Mouse (Mus musculus): ENCODE measurements at regions not wholly inside any gene's neighbourhood (a gene's known extent, or its start where the extent isn't known, plus 50 kb on each side); places are given as distances from the start of the nearest gene placed in this dataset.
A peak's percentile ranks its signal among the peaks of the same experiment; 100 is the strongest.
"Not testable (repeated sequence)": the region's sequence is repeated elsewhere in the genome, so short reads cannot be mapped to it uniquely, and the experiment has no call there.

DNA sequence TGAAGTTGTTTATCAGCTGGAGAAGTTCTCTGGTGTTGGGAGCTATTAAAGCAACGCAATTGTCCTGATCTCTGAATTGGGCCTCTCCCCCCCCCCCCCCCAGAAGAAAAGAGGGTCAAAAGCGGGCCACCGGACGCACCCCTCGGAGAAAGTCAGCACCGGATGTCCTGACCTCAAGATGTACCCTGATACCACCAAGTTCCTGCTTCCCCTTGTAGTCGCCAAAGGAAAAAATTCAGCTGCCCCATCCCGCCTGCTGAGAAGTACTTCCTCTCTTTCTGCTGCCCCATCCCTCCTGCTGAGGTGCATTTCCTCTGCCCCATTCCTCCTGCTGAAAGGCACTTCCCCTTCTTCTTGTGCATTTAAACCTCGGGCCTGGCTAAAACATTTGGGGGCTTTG, 1191.1 kb upstream of the 1700008P02Rik start:
- not testable (repeated sequence) for DNase-seq (ENCODE audit: inconsistent age in 2 of 2, low spot score in 1 of 2)

DNA sequence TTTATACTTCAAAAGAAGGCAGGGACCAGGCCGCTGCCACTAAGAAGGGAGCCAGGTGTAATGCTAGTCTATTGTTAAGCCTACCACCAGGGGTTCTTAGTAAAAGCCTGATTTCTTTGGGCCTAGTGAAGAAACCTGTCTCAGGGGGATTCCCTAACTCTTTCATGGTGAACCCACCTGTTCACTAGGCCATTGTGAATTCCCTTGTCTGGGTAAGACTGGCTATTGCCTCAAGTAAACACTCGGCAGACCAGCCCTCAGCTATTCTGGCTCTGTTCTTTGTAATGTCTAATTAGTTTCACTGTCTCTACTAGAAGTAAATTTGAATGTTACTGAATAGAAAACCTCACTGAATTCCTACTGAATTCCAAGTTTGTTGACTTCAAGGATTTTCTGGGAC, 1184.9 kb upstream of the 1700008P02Rik start:
- DNase-seq (ENCODE audit: inconsistent age in 2 of 2, low spot score in 1 of 2) = not testable (repeated sequence)

DNA sequence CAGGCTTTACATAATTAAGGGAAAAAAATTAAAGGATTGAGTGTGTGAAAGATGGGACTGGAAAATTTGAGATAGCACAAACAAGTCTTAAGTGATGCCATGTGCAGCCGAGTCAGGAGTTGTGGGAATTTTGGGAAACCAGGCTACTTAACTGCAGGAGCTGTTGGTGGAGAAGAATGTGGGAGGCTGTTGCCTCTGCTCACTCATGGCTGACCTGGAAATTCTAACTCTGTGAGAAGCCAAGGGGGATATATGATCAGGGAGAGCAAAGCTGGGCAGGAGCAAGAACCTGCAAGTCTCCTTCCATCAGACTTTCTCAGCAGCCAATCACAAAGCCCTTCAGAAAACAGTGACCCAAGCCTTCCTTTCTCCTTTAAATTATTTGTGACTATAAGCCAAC, 1184.0 kb upstream of the 1700008P02Rik start:
- DNase-seq (ENCODE audit: inconsistent age in 2 of 2, low spot score in 1 of 2) = no peak

DNA sequence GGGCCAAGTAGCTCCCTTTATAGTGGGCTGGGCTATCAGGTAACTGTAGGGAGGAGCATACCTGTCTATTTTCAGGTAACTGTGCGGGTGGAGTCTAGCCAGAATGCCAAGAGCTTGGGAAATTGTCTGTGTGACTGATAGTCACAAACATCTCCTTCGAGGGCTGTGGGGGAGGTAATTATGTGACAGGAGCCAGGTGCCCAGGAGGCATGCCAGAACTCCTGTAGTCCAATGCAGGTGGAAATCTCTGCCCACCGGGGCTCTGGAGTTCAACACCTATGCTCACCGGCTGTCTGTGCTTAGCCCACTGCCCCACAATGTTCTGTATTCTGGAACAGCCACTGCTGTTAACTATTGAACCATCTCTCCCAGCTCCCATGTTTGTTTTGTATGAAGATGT, 1179.2 kb upstream of the 1700008P02Rik start:
- no peak for DNase-seq (ENCODE audit: inconsistent age in 2 of 2, low spot score in 1 of 2)

DNA sequence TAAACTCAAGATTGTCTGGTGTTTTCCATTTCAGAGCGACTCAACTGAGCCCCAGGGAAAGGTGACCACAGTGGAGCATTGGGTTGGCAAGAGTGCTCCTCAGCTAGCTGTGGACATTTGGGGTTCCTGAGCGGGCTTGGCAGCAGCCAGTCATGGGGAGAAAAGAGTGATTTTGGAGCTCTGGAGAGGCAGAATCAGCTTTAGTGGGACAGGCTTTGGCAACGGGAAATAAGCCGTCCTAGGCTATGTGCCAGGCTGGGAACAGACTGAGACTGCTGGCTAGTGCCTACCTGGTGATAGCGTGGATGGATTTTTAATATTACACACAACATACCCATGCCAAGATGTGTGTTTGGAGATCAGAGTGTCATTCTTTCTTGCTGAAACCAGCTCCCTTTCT, 1167.4 kb upstream of the 1700008P02Rik start:
- no peak for DNase-seq (ENCODE audit: inconsistent age in 2 of 2, low spot score in 1 of 2)

DNA sequence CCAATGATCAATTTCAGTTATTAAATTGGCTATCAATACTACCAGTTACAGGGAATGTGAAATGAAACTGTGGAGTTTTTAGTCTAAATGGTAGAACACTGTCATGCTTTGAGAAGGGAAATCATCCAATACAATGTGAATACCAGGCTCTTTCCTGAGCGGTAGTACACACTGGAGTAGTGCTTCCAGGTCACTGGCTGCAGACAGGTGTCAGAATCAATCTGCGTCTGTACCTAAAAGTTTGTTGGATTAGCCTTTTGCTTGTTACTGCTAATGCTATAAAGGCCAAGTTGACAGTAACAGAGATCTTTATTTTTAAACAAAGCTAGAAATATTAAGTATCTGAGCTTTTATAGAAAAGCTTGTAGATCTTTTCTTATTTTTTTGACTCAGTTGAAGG, 1164.9 kb upstream of the 1700008P02Rik start:
- DNase-seq (ENCODE audit: inconsistent age in 2 of 2, low spot score in 1 of 2) = no peak

DNA sequence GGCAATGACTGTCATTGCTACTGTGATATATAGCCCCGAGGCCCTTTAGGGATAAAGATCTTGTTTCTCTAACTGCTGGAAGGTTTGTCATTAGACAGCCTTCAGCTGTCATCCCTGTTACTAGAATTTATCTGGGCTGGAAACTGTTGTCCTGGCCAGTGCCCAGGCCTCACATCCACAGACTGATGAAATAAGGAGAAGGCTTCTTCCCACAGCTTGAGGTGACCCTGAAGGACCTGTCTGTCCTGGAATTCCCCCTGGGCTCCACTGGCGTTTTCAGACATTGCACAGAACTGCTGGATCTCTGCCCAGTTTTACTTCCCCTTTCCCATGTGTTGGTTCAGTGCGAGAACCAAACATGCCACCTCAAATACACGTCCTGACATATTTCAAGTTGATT, 1135.2 kb upstream of the 1700008P02Rik start:
- peak; percentile 36 to 87 for DNase-seq (ENCODE audit: inconsistent age in 2 of 2, low spot score in 1 of 2)

DNA sequence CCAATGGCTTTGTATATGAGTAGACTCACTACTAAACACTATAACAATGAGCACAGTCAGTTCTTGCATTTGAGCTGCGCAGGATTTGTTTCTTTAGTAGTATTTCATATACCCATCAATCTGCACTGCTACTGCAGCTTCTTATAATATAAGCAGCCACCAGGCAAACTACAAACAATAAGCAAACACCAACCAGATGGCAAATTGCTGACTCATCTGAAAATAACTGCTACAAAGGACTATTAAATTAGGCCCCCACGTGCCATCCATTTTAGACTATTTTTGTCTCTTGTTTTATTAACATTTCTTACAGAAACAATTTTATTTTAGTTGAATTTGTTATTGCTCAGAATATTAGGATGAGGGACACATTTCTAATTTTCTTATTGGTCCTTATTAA, 1093.5 kb upstream of the 1700008P02Rik start:
- no peak for DNase-seq (ENCODE audit: inconsistent age in 2 of 2, low spot score in 1 of 2)

DNA sequence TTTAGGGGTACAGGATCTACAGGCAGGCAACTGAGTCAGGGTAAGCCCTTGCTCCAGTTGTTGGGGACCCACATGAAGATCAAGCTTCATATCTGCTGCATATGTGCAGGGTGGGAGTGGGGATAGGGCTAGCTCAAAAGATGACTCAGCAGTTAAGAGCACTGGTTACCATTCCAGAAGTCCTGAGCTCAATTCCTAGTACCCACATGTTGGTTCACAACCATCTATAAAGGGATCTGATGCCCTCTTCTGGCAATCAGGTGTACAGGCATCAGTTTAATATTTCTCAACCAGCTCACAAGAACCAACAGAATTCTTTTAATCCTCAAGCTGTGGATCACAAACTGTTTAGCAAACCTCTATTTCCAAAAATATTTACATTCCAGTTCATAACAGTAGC, 1092.9 kb upstream of the 1700008P02Rik start:
- no peak for DNase-seq (ENCODE audit: inconsistent age in 2 of 2, low spot score in 1 of 2)

DNA sequence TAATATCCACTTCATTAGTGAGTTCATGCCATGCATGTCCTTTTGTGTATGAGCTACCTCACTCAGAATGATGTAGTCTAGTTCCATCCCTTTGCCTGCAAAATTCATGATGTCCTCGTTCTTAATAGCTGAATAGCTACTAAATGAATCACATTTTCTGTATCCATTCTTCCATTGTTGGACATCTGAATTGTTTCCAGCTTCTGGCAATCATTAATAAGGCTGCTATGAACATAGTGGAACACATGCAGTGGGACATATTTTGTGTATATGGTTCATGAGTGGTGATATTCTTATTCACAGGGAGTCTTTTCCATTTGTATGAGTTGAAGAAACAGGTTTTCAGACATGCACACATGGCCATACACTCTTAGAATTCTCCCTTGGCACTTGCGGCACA, 1092.2 kb upstream of the 1700008P02Rik start:
- no peak for DNase-seq (ENCODE audit: inconsistent age in 2 of 2, low spot score in 1 of 2)

DNA sequence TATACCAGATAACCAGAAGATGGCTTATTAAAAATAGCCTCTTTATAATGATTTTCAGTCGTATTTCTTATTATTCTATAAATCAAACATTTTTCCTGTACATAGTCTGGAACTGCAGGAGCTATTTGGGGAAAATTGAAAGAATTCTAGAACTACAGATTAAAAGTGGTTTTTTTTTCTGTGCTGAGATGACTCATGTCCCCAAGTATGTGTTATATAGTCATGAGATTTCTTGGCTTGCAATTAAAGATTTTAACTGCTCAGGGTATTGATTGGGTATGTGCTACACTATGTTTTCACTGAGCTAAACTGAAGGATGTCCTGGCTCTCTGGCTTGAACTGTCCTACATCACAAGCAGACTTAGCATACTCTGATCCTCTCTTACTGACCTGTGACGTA, 1088.4 kb upstream of the 1700008P02Rik start:
- no peak for DNase-seq (ENCODE audit: inconsistent age in 2 of 2, low spot score in 1 of 2)

DNA sequence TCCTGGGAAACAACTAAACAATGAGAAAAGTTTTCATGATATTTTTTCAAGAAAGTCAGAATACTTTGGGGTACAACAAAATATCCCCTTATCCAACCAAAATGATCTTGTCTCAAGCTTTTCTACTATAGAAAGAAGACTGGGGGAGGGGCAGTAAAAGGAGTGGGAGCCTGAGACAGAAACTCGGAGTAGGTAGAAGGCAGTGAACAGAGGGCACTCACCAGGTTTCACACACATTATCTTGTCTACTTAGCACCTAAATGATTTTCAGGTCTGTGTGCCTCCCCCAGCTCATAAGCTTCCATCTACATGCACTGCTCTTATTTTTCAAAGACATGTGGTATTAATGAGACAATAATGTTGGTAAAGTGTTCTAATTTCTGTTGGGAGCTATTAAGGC, 1063.3 kb upstream of the 1700008P02Rik start:
- no peak for DNase-seq (ENCODE audit: inconsistent age in 2 of 2, low spot score in 1 of 2)

DNA sequence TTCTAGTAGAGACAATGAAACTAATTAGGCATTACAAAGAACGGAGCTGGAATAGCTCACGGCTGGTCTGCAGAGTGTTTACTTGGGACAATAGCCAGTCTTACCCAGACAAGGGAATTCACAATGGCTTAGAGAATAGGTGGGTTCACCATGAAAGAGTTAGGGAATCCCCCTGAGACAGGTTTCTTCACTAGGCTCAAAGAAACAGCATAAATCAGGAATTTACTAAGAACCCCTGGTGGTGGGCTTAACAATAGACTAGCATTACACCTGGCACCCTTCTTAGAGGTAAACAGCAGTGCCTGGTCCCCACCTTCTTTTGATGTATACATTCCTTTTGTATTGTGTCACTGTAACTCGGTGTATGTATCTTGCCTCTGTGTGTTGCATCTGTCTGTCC, 1062.6 kb upstream of the 1700008P02Rik start:
- not testable (repeated sequence) for DNase-seq (ENCODE audit: inconsistent age in 2 of 2, low spot score in 1 of 2)

DNA sequence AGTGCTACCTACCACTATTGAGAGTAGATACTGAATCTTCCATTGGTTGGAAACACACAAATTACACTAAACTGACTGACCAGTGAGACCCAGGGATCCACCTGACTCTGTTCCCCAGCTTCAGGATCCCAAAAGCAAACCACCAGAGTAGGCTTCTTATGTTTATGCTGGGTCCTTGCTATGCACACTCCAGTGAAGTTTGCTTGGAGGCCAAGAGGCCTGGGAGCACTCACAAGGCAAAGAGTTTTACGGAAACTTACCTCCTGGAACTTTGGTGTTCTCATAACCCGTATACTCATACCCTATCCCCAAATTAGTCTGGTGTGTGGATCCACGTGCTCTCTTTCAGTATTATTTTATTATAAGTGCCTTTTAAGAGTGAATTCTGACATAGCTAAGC, 1062.1 kb upstream of the 1700008P02Rik start:
- DNase-seq (ENCODE audit: inconsistent age in 2 of 2, low spot score in 1 of 2) = no peak

DNA sequence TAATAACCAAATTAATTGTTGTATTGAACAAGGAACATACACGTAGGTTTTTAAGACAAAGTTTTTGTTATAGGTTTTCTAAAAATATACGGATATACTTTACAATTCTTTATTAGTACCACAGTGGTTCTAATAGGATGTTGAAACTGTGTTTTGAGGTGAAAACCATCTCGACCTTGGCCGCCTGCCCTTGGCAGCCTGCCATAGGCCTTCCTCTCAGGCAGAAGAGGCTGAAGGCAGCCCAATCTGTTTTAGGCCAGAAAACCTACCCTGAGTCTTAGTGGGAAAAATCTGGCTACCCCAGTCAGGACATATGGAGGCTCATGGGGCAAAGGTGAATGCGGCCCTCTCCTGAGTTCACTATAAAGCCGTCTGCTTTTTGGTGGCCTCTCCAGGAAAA, 1049.7 kb upstream of the 1700008P02Rik start:
- peak in 1 of 2 experiments; percentile 42 for DNase-seq (ENCODE audit: inconsistent age in 2 of 2, low spot score in 1 of 2)

DNA sequence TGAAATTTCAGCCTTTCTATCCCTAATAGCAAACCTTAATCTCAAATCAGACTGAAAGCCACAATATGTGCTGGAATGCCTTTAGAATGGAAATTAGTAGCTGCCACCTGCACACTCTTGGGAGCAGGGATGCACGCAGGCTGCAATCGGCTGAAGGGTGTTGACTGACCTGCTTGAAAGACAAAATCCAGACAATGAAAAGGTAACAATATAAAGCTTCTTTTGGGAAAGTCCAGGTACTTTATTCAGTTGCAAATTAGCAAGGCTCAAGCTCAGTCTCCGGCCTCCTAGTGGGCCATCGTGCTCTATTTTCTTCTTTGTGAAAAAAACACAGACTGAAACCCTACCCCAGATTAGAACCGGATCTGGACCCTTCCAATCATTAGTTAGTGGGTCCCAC, 1047.6 kb upstream of the 1700008P02Rik start:
- not testable (repeated sequence) for DNase-seq (ENCODE audit: inconsistent age in 2 of 2, low spot score in 1 of 2)

DNA sequence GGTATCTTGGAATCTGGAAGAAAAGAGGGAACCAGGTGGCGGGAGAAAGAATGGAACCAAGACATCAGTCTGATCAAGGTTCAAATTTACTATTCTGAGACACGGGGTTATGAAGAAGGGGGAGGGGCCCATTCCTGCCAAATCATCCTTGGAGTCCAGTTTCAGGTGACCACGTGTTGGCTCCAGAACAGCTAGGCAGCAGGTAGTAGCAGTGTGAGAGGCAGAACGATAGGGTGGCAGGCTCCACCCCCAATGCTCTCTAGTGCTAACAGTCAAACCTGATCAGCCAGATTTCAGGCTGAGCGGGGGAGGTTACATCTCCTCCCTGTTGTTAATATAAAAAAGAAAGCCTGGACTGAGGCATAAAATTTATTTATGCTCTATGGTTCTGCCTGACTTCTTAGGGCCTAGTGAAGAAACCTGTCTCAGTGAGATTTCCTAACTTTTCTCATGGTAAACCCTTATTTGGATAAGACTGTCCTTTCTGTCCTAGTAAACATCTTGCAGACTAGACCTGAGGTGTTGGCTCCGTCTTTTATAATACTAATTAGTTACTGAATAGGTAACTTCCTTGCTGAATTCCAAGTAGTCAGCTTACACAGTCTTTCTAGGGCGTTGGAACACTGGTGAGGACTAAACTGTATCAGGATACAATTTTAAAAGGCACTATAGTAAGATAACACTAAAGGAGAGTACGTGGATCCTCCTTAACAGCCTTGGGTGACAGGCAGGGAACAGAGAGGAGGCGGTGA, 1046.3 kb upstream of the 1700008P02Rik start:
- not testable (repeated sequence) for DNase-seq (ENCODE audit: inconsistent age in 2 of 2, low spot score in 1 of 2)

Data from adrenal gland, adult (tissue).